Mouse (Mus musculus) left cerebral cortex, postnatal 10 days (tissue): ENCODE results near the gene Fancg. TPM values are rescaled to one million over a fixed set of nuclear protein-coding genes. Genes with fewer than 3 reads are reported as not detected.
"Not testable (repeated sequence)": the region's sequence is repeated elsewhere in the genome, so short reads cannot be mapped to it uniquely, and the experiment has no call there.

Source experiments
- DNase-seq, 2 experiments: peaks; one replicate each; pipeline ENCODE4 v3.0.0; 2021 to 2022; ENCODE audit warnings: low spot score in 2 of 2, mixed read lengths in 1 of 2; ENCODE audit errors: extremely low spot score in 1 of 2
- intact Hi-C: fragments of 180-260 bp; cut with DNase I; formaldehyde crosslinking; loops from one replicate; pipeline ENCODE4 v1.15.1; 2025
- total RNA-seq, 2 experiments: library from RNA; stranded (reverse); gene quantifications; 2 replicates each; pipeline ENCODE4 v1.2.3; 2021

The Fancg gene
- total RNA-seq, 2 experiments from 2014 or later = 8.4 to 10.8 TPM

DNA sequence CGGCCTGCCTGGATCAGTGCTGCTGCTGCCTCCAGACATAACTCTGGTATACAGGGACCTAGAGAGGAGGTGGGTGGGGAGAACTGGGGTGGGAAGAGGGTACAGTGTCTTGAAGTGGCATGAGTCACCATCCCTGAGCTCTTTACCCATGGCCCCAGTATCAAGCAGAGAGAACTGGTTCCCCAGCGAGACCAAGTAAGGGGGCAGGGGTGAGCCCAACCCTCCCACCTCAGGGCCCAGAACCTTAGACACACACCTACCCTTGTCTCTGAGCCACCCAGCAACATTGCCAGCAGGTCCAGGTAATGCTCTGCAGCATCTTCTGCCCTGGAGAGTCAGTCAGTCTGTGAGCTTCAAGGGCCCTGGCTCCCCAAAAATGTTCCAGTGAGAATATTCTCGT lies 5.4 kb downstream of the Fancg start:
- DNase-seq = no peak
- intact Hi-C loops = no loop called here

- no peak for DNase-seq
- intact Hi-C loops = no loop called here
Measured at GRCm38 (mm10) chr4:43002756-43003439, 7.4 kb downstream of the Fancg start.

DNA sequence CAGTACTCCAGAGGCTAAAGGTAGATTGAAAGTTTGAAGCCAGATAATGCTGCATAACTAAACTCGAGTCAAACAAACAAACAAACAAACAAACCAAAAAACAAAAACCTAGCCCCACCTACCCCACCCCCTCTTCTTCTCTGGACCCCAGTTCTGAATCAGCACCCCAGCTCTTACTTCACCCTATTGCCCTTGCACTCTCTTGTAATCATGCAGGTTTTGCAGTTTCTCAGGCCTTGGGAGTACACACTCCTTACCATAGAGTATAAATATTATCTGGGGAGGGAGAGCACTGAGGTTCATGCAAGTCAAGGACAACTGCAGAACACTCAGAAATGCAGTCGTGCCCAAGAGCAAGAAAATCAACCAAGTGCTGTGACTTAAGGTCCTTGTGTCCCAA lies 9.0 kb downstream of the Fancg start:
- DNase-seq = no peak
- intact Hi-C loops = no loop called here

- peak; percentile 99 to 100 for DNase-seq
- intact Hi-C loops = not testable (repeated sequence)
Measured at GRCm38 (mm10) chr4:43000141-43000986, 9.9 kb downstream of the Fancg start, which contains the start of gene Vcp. Gene Vcp, minus strand, starts transcription at chr4:43000507.

DNA sequence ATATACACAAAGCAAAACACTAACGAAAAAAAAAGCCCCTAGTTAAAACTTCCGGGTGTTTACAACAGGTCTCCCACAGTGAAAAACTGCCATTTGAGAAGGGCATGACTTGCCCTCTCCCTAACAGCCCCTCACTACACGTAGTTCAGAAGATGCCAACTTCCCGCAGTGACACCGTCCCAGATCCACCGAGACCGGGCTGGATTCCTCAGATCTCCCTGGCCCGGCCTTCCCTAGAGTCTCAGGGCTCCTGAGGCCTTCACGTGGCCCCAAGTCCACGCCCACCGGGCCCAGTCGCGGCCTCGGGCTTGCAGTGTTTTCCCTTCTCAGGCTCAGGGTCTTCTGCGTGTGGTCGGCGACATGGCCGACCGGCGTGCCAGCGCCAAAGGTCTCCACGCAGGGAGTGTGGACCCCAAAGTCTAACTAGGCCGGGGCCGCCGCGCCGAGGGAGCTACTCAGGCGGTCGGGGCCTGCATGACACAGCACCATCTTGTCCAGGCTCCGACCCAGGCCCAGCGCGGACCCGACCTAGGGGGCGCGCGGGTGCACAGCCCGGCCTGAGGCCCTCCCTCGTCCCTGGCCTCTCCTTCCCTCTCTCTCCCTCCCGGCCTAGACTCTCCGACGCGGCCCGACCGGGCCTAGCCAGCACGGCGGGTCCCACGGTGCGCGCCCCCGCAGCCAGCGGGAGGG lies 10.7 kb downstream of the Fancg start:
- peak; percentile 51 to 87 for DNase-seq
- intact Hi-C loops = no loop called here

GRCm38 (mm10) chr4:42998022-42998421 lies 12.3 kb downstream of the Fancg start:
- DNase-seq = no peak
- intact Hi-C loops = no loop called here

GRCm38 (mm10) chr4:42988296-42988695 lies 22.0 kb downstream of the Fancg start:
- intact Hi-C loops = no loop called here
- DNase-seq = no peak

DNA sequence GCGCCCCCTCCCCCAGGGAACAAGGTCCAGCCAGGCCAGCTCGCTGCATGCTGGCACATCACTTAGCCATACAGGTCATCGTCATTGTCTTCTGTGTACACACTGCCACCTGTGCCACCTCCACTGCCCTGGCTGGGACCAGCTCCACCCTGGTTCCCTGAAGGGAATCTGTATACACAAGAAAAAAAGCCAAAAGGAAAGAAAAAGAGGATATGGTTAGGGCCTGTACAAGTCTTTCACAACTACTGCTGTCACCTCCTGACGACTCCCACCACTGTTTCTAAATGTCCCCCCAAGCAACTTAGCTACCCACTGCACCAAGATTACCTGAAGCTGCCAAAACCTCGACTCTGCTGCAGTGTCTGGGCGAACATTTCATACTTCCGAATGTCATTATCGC lies 29.8 kb downstream of the Fancg start:
- DNase-seq, intact Hi-C loops: not testable (repeated sequence)

GRCm38 (mm10) chr4:42978062-42978461 lies 32.2 kb downstream of the Fancg start:
- no peak for DNase-seq
- intact Hi-C loops = no loop called here

DNA sequence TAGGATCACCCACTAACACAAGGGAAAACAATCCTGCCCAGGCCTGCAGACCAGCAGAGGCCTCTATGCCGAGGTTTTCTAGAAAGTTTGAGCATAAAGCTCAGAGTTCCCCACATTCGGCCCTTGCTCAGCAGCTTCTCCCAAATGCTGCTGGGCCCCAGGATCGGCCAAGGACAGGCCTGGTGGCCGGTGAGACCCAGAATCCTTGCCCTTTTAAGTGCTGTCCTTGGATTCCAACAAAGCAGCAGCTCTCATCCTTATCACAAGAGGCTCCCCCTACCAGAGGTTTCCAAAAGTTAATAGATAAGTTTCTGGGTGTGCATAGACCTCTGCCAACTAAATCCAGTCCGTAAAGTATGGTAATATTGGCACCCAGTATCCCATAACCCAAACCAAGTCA lies 36.4 kb downstream of the Fancg start:
- no peak for DNase-seq
- intact Hi-C loops = no loop called here

DNA sequence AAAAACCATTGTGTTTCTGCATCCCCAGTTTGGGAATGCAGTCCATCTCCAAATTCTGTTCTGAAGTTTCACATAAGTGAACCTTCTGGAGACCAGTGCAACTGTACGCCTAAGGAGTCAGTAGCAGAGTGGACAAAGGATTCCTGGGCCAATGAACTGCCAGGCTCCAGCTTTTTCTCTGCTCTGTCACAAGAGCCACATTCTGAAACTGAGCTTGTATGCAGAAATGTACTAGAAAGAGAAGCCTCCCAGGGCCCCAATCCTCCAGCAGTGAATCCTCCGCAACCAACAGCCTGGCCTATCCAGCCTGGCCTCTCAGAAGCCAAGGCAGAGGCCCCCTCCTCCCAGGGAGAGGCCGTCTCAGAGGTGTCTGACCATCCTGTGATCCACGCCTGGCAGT lies 37.4 kb downstream of the Fancg start:
- no peak for DNase-seq
- intact Hi-C loops = no loop called here

DNA sequence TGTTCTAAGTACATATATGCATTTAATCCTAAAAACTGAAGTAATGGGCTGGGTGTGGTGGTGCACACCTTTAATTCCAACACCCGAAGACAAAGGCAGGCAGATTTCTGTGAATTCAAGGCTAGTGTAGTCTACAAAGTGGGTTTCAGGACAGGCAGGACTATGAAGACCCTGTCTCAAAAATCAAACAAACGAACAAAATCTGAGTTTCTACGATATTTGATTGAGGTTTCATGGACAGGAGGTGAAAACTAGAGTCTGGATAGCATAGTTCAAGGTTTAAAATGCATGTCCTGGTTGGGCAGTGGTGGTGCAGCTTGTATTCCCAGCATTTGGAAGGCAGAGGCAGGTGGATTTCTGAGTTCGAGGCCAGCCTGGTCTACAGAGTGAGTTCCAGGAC lies 41.0 kb downstream of the Fancg start, which contains the start of gene 1700022I11Rik:
Gene 1700022I11Rik (plus strand): TSS at position 301 of the 400 bp plus-strand sequence.
- no peak for DNase-seq
- intact Hi-C loops = no loop called here

DNA sequence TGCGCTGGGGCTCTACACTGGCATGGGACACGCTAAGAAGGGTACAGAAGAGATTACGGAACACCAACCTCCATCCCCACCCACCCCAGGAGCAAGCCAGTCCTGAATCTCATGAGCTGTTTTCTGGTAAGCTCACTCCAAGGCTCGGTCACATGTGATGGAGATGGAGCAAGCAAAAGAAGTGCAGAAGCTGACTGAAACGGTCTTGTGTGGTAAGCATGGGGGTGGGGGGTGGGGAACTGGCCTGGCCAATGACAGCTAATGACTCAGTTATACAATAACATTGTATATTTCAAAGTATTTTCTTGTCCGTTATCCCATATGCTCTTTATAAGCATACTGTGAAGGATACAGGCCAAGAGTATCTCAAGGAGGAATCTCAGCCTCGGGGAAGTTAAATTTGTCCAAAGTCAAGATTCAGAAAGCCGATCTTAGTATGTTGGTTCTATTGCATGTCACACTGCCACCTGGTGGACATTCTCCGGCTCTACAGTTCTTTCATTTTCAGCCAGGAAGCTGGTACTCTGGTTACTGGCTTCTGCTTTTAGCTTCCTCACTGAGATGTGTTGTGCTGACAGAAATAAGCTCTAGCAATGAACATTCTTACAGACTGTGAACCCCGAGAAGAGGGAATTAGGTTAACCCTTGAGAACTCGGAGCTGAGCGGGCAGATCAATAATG lies 45.1 kb downstream of the Fancg start:
- DNase-seq = peak in 1 of 2 experiments; percentile 71
- intact Hi-C loops = no loop called here

DNA sequence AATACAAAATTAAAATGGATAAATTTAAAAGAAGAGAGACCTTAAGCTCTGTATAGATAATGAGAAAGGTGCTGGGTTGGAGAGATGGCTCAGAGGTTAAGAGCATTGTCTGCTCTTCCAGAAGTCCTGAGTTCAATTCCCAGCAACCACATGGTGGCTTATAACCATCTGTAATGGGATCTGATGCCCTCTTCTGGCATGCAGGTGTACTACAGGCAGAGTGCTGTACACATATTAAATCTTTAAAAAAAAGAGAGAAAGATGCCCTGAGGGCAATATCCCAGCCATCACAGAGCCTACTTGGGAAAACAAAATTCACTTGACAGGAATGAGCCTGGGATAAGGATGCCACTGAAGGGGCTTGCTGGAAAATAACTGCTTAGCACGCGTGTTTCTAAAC lies 46.8 kb downstream of the Fancg start:
- intact Hi-C loops = no loop called here

DNA sequence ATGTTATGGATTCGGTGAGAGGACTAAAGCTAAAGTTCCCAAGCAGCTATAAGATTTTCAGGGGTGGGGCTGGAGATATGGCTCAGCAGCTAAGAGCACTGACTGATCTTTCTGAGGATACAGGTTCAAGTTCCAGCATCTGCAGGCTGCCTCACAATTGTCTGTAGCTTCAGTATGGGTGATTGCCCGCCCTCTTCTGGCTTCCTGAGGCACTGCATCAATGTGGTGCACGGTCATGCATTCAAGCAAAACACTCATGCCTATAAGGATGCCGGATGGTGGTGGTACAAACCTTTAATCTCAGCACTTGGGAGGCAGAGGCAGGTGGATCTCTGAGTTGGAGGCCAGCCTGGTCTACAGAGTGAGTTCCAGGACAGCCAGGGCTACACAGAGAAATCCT lies 48.7 kb downstream of the Fancg start:
- intact Hi-C loops = no loop called here
- DNase-seq = peak in 1 of 2 experiments; percentile 61

More for the DNA sequence above, 46.8 kb downstream of the Fancg start:
- no peak for DNase-seq

- DNase-seq = no peak
Measured at GRCm38 (mm10) chr4:42959382-42959781, 50.9 kb downstream of the Fancg start.

GRCm38 (mm10) chr4:42958942-42959341 lies 51.4 kb downstream of the Fancg start:
- intact Hi-C loops = no loop called here
- no peak for DNase-seq

More at GRCm38 (mm10) chr4:42959382-42959781, 50.9 kb downstream of the Fancg start:
- intact Hi-C loops = no loop called here

DNA sequence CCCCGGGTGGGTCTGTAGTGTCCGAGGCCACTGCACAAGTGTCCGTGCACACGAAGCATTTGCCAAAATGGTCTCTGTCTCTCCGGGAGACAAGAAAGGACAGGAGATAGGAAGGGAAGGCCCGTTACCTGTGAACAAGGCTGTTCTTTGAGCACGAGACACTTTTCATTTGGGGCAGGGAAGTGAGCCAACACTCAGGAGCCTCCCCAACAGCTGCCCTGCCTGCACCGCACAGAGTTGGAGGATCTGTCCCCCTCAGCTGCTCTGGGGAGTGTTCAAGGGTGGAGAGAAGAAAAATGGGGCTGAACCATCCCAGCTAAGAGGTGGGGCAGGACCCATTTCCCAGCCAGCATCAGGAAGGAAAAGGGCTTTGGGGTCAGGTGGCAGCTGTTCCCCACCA lies 52.3 kb downstream of the Fancg start:
- intact Hi-C loops = no loop called here
- peak in 1 of 2 experiments; percentile 24 for DNase-seq

DNA sequence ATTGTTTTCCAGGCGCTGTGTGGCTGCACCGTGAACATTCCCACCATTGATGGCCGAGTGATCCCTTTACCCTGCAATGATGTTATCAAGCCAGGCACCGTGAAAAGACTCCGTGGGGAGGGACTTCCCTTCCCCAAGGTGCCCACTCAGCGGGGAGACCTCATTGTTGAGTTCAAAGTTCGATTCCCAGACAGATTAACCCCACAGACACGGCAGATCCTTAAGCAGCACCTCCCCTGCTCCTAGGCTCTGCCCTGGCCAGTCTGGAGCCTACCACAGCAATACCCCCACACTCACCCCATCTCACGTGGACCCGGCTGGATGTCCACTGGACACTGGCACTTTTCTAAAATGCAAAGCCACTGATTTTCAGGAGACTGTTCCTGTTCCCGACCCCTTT lies 53.0 kb downstream of the Fancg start:
- intact Hi-C loops = no loop called here
- peak in 1 of 2 experiments; percentile 12 for DNase-seq
